Mouse (Mus musculus) stomach, embryonic 16.5 days (tissue): ENCODE data around the gene Mettl3. TPM values are rescaled to one million over a fixed set of nuclear protein-coding genes. Genes with fewer than 3 reads are reported as not detected.

Experiments
- ATAC-seq: fragments of 200-750 bp; cut with Nextera tagmentation; 2 replicates; pipeline ENCODE4 v1.8.0; 2017; ENCODE audit warnings: moderate number of reproducible peaks, moderate TSS enrichment; ENCODE audit not compliant: insufficient read depth, low FRiP score
- H3K27ac ChIP-seq: fragments of 300-500 bp; sonication (generic); 2 replicates; pipeline ENCODE4 v1.5.1; 2014; ENCODE audit warnings: low read length
- H3K27me3 ChIP-seq: fragments of 300-500 bp; sonication (generic); 2 replicates; pipeline ENCODE4 v1.6.1; 2014; ENCODE audit warnings: low read length, control low read depth, mixed read lengths; ENCODE audit not compliant: control insufficient read depth, insufficient read depth
- H3K36me3 ChIP-seq: fragments of 300-500 bp; sonication (generic); 2 replicates; pipeline ENCODE4 v1.6.1; 2014; ENCODE audit warnings: low read length; ENCODE audit not compliant: control insufficient read depth, insufficient read depth
- H3K4me1 ChIP-seq: fragments of 300-500 bp; sonication (generic); 2 replicates; pipeline ENCODE4 v1.6.1; 2014; ENCODE audit warnings: low read length, control low read depth, mixed read lengths; ENCODE audit not compliant: control insufficient read depth, insufficient read depth
- H3K4me2 ChIP-seq: fragments of 300-500 bp; sonication (generic); 2 replicates; pipeline ENCODE4 v1.6.1; 2014; ENCODE audit warnings: low read depth, low read length, mixed read lengths
- H3K4me3 ChIP-seq: fragments of 300-500 bp; sonication (generic); replicated peaks from 2 replicates; pipeline ENCODE4 v1.5.1; 2014; ENCODE audit warnings: mild to moderate bottlenecking, low read length
- H3K9ac ChIP-seq: fragments of 300-500 bp; sonication (generic); 2 replicates; pipeline ENCODE4 v1.6.1; 2014; ENCODE audit warnings: low read length
- H3K9me3 ChIP-seq: fragments of 300-500 bp; sonication (generic); replicated peaks from 2 replicates; pipeline ENCODE4 v1.6.1; 2016; ENCODE audit warnings: low read length, control low read depth; ENCODE audit not compliant: control insufficient read depth
- WGBS: fragments of 180-500 bp; shearing (Covaris S2); extraction: QIAGEN DNeasy Blood & Tissue Kit; methylation state at CpG from one replicate; pipeline ENCODE4 v1.1.7; 2014; 5-methylcytosine and 5-hydroxymethylcytosine counted together
- polyA plus RNA-seq: library from polyadenylated mRNA; unstranded; fragments of >200 nt; fragmentation: Nextera tagmentation; extraction: Ambion mirVana; gene quantifications from 2 replicates; pipeline ENCODE4 v1.2.1, GENCODE M21; 2015

The Mettl3 gene
- polyA plus RNA-seq, result 38.8 and 41.8 TPM in 2 replicates

DNA sequence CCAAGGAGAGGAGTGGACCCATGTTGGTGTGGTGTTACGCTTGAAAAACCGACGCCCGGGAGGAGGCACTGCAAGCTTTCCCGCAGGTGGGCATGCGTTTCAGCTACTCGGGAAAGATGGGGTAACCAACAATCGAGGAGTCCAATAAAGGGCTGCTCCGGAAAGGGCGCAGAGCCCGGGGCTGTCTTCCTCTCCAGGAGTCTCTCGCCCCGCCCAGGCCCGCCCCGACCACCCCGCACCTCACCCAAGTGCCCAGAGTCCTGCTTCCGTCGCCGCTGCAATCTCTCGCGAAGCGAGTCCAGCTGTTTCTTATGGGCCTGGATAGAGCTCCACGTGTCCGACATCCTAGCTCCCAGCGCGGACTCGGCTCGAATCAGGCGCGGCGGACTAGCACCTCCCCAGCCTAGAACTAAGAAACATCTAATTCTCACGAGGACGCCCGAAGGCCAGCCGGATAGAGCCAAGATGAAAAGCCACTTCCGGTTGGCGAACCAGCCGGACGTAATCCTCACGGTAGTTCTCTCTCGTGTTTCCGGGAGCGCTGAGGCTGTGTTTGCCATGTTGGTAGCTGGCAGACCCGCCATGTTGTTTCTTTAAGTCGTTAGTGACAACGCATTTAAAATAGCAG is at the start of gene Mettl3:
Gene Mettl3, minus strand, starts transcription at position 485 of the 628 bp plus-strand sequence.
- peak within 1 kb of the TSS; percentile 57 for H3K4me2 ChIP-seq
- H3K9ac ChIP-seq, result peak within 1 kb of the TSS; percentile 75
- 0 out of 2 replicates have a peak, but pooled peaks cover 3% of the 10 kb centered on the region for H3K4me1 ChIP-seq
- 0 out of 2 replicates have a peak, but pooled peaks cover 4% of the 10 kb centered on the region for H3K36me3 ChIP-seq
- H3K9me3 ChIP-seq, result no peaks in the 10 kb centered on the region
- H3K27me3 ChIP-seq, result no peaks in the 10 kb centered on the region
- under 1% methylated on average over 46 of the region's 46 CpGs for WGBS
- peak within 1 kb of the TSS; percentile 65 for H3K4me3 ChIP-seq
- peak within 1 kb of the TSS; percentile 95 for H3K27ac ChIP-seq
- peak; percentile 95 for ATAC-seq

DNA sequence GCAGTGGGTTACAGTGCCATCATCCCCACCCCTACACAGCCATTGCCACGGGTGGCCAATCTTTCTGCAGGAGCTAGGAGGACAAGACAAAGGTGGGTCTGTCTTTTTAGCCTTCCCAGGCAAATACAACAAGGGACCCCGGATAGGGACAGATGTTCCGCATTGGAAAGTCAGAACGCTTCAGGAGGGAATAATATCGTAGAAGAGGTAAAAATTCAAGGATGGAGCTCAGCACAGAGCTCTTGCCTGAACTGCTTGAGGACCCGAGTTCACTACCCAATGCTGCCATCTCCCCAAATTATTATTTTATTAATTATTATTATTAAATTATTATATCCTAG is 34.6 kb upstream of the Mettl3 start:
- Histone ChIP-seq H3K27ac (no peak overlapping the region), H3K27me3 (no peaks in the 10 kb centered on the region), H3K36me3 (no peaks in the 10 kb centered on the region), H3K4me2 (no peak overlapping the region), H3K9me3 (0 out of 2 replicates have a peak, but pooled peaks cover 5% of the 10 kb centered on the region), H3K9ac (no peak overlapping the region), H3K4me3 (no peak overlapping the region), H3K4me1 (no peaks in the 10 kb centered on the region)
- ATAC-seq, result no peak
- WGBS, result 77% methylated on average over 6 of the region's 6 CpGs

- Histone ChIP-seq H3K27me3 (no peaks in the 10 kb centered on the region), H3K4me2 (peak overlapping the region; percentile 44), H3K36me3 (no peaks in the 10 kb centered on the region), H3K27ac (no peak overlapping the region), H3K4me3 (peak overlapping the region; percentile 14; the same call in 1 of the 2 replicates), H3K4me1 (no peaks in the 10 kb centered on the region), H3K9me3 (no peaks in the 10 kb centered on the region), H3K9ac (peak overlapping the region; percentile 51)
- WGBS, result 30% methylated on average over 21 of the region's 21 CpGs
- no peak for ATAC-seq
Observed at GRCm38 (mm10) chr14:52338751-52339511, 34.0 kb upstream of the Mettl3 start.

GRCm38 (mm10) chr14:52332171-52332570 is 27.2 kb upstream of the Mettl3 start:
- Histone ChIP-seq H3K36me3 (no peaks in the 10 kb centered on the region), H3K4me3 (no peak overlapping the region), H3K4me2 (no peak overlapping the region), H3K27ac (no peak overlapping the region), H3K4me1 (no peaks in the 10 kb centered on the region), H3K9me3 (no peaks in the 10 kb centered on the region), H3K9ac (no peak overlapping the region), H3K27me3 (peaks cover 16% of the 10 kb centered on the region)
- 85% methylated on average over 3 of the region's 3 CpGs for whole genome bisulfite sequencing
- no peak for ATAC-seq

- Histone ChIP-seq H3K9ac (no peak overlapping the region), H3K4me2 (no peak overlapping the region), H3K4me3 (no peak overlapping the region), H3K27me3 (peaks cover 24% of the 10 kb centered on the region), H3K36me3 (no peaks in the 10 kb centered on the region), H3K9me3 (no peaks in the 10 kb centered on the region), H3K27ac (no peak overlapping the region), H3K4me1 (no peaks in the 10 kb centered on the region)
- WGBS, result 30% methylated on average over 4 of the region's 4 CpGs
- no peak for ATAC-seq
Observed at GRCm38 (mm10) chr14:52331069-52331750, 26.3 kb upstream of the Mettl3 start.

- Histone ChIP-seq H3K27me3 (peaks cover 25% of the 10 kb centered on the region), H3K9ac (peak within 1 kb of the TSS; percentile 38), H3K27ac (no peak within 1 kb of the TSS), H3K36me3 (no peaks in the 10 kb centered on the region), H3K9me3 (no peaks in the 10 kb centered on the region), H3K4me2 (peak within 1 kb of the TSS; percentile 73), H3K4me1 (no peaks in the 10 kb centered on the region), H3K4me3 (peak within 1 kb of the TSS; percentile 41)
- WGBS, result 2% methylated on average over 26 of the region's 26 CpGs
- ATAC-seq, result peak; percentile 40; the same call in 1 of the 2 replicates
Observed at GRCm38 (mm10) chr14:52327910-52328812, 23.2 kb upstream of the Mettl3 start, which contains the start of gene Sall2. Gene Sall2 (minus strand): TSS chr14:52328762.

GRCm38 (mm10) chr14:52327375-52327901 is 22.5 kb upstream of the Mettl3 start:
- Histone ChIP-seq H3K27me3 (peaks cover 23% of the 10 kb centered on the region), H3K4me2 (peak overlapping the region; percentile 73), H3K36me3 (no peaks in the 10 kb centered on the region), H3K9ac (peak overlapping the region; percentile 38; the same call in 1 of the 2 replicates), H3K4me1 (no peaks in the 10 kb centered on the region), H3K9me3 (no peaks in the 10 kb centered on the region), H3K4me3 (peak overlapping the region; percentile 41), H3K27ac (no peak overlapping the region)
- no peak for ATAC-seq
- 4% methylated on average over 14 of the region's 14 CpGs for WGBS

DNA sequence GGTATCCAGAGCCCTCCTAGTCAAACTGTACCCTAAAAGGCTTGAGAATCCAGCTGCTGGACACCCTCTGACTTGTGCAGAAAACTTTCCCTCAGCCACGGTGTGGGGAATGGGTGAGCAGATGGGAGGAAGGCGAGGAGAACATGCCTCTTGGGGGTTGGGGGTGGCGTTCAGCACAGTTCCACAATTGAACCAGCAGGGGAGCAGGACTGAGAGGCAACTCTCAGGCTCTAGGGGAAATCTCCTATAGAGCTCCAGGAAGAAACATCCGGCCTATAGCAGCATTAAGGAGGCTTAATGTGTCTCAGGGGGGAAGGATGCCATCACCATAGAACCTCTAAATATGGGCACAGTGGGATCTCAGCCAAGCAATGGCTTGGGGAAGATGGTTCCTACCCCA is 21.0 kb upstream of the Mettl3 start:
- Histone ChIP-seq H3K9ac (no peak overlapping the region), H3K9me3 (no peaks in the 10 kb centered on the region), H3K4me3 (no peak overlapping the region), H3K27ac (no peak overlapping the region), H3K4me2 (no peak overlapping the region), H3K36me3 (no peaks in the 10 kb centered on the region), H3K27me3 (peaks cover 19% of the 10 kb centered on the region), H3K4me1 (no peaks in the 10 kb centered on the region)
- no peak for ATAC-seq
- WGBS, result 13% methylated on average over 4 of the region's 4 CpGs
